Comparison of ENCODE assay signal across 12 mouse cellular contexts in the genomic region with DNA sequence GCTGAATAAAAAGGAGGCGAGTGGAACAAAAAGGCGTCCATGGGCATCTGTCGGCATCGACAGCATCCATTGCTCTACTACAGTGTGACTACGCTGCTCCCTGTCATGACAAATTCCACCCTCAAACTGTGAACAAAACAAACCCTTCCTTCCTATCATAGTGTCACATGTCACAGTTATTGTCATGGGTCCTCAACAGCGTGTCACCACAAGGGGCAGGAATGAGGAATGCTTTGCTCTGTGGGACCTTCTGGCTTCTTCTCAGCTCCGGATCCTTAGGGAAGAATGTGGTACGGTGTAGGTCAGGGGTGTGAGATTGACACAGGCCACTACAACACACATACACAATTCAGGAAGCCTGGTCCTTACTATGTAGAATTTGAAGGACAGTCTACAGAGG.
A peak's percentile ranks its signal among the peaks of the same experiment; 100 is the strongest.
DNase-seq lines count a peak whose midpoint lies in the region; ATAC-seq and TF ChIP-seq lines count a peak whose summit lies in the region.
"Had no signal": no experiment of that assay in that cellular context is flagged by ENCODE, and none has a peak within 500 bp of the region (broad histone marks: within the 10 kb centered on the region; RNA-seq: fewer than 3 reads in every experiment).

No protein-coding gene starts in this region.

- 62% methylated on average over 8 of the region's 8 CpGs for WGBS in heart, postnatal 0 days
- 81% methylated on average over 8 of the region's 8 CpGs for WGBS in heart, embryonic 12.5 days
- 82% methylated on average over 8 of the region's 8 CpGs for WGBS in kidney, embryonic 16.5 days
- WGBS in embryonic facial prominence, embryonic 15.5 days: 82% methylated on average over 8 of the region's 8 CpGs
- WGBS in lung, postnatal 0 days: 77% methylated on average over 8 of the region's 8 CpGs
- WGBS in liver, embryonic 12.5 days (ENCODE audit: insufficient replicate concordance): 84% methylated on average over 8 of the region's 8 CpGs

- peak; percentile 16; the same call in 1 of the 2 replicates for ATAC-seq in heart, postnatal 0 days (ENCODE audit: insufficient read depth, low read depth)
- ATAC-seq in heart, embryonic 12.5 days (ENCODE audit: insufficient number of reproducible peaks, low FRiP score): no peak
- no peak for ATAC-seq in kidney, embryonic 16.5 days (ENCODE audit: low FRiP score, low TSS enrichment)
- ATAC-seq in embryonic facial prominence, embryonic 15.5 days (ENCODE audit: insufficient number of reproducible peaks, low FRiP score, low TSS enrichment, low read depth): no peak
- ATAC-seq in lung, postnatal 0 days: peak; percentile 63
- no peak for ATAC-seq in liver, embryonic 12.5 days
- ATAC-seq: CD4-positive, CD25-positive, alpha-beta regulatory T cell, adult 4 months had no signal

- TF ChIP-seq EP300 in heart, postnatal 0 days (IDR thresholded peaks at IDR 0.05; ENCODE audit: low read depth): no peak
- peak; percentile 3; the same call in 1 of the 2 replicates for TF ChIP-seq EP300 in lung, postnatal 0 days (IDR thresholded peaks at IDR 0.05)

- no peak overlapping the region for H3K4me2 ChIP-seq in heart, postnatal 0 days (ENCODE audit: low read depth, low read length)
- H3K4me2 ChIP-seq in heart, embryonic 12.5 days: no peak overlapping the region
- no peak overlapping the region for H3K4me2 ChIP-seq in kidney, embryonic 16.5 days (replicated peaks; ENCODE audit: low read depth, low read length)
- H3K4me2 ChIP-seq in embryonic facial prominence, embryonic 15.5 days (replicated peaks): no peak overlapping the region
- H3K4me2 ChIP-seq in lung, postnatal 0 days (replicated peaks; ENCODE audit: low read depth, low read length): no peak overlapping the region
- no peak overlapping the region for H3K4me2 ChIP-seq in liver, embryonic 12.5 days

- peak overlapping the region; percentile 67 for H3K27ac ChIP-seq in heart, postnatal 0 days (ENCODE audit: low read depth)
- H3K27ac ChIP-seq in heart, embryonic 12.5 days (ENCODE audit: poor library complexity, severe bottlenecking): no peak overlapping the region
- peak overlapping the region; percentile 64; the same call in 1 of the 2 replicates for H3K27ac ChIP-seq in kidney, embryonic 16.5 days (ENCODE audit: low read length)
- H3K27ac ChIP-seq in embryonic facial prominence, embryonic 15.5 days (replicated peaks): 0 out of 2 replicates have a peak overlapping the region, but pooled peaks have one; percentile 36
- peak overlapping the region; percentile 70 for H3K27ac ChIP-seq in lung, postnatal 0 days (ENCODE audit: low read length)
- H3K27ac ChIP-seq in liver, embryonic 12.5 days: no peak overlapping the region

- H3K27me3 ChIP-seq in heart, postnatal 0 days (ENCODE audit: control insufficient read depth, insufficient read depth, low read length): no peaks in the 10 kb centered on the region
- no peaks in the 10 kb centered on the region for H3K27me3 ChIP-seq in heart, embryonic 12.5 days (replicated peaks)
- H3K27me3 ChIP-seq in kidney, embryonic 16.5 days (ENCODE audit: insufficient read depth, low read length): no peaks in the 10 kb centered on the region
- no peaks in the 10 kb centered on the region for H3K27me3 ChIP-seq in embryonic facial prominence, embryonic 15.5 days
- H3K27me3 ChIP-seq in lung, postnatal 0 days (replicated peaks; ENCODE audit: insufficient read depth, low read length): no peaks in the 10 kb centered on the region
- no peaks in the 10 kb centered on the region for H3K27me3 ChIP-seq in liver, embryonic 12.5 days (replicated peaks)

- H3K4me3 ChIP-seq in heart, postnatal 0 days (ENCODE audit: low read depth, low read length): no peak overlapping the region
- H3K4me3 ChIP-seq in heart, embryonic 12.5 days: no peak overlapping the region
- H3K4me3 ChIP-seq in kidney, embryonic 16.5 days (ENCODE audit: low read length): no peak overlapping the region
- no peak overlapping the region for H3K4me3 ChIP-seq in embryonic facial prominence, embryonic 15.5 days (replicated peaks)
- no peak overlapping the region for H3K4me3 ChIP-seq in lung, postnatal 0 days (ENCODE audit: low read depth, low read length)
- H3K4me3 ChIP-seq in liver, embryonic 12.5 days: no peak overlapping the region
- H3K4me3 ChIP-seq: erythroblast, embryonic 14.5 days had no signal

- H3K4me1 ChIP-seq in heart, postnatal 0 days (ENCODE audit: control insufficient read depth, insufficient read depth): peaks cover 11% of the 10 kb centered on the region; the same call in 1 of the 2 replicates
- H3K4me1 ChIP-seq in heart, embryonic 12.5 days (replicated peaks): peaks cover 24% of the 10 kb centered on the region
- H3K4me1 ChIP-seq in kidney, embryonic 16.5 days (ENCODE audit: insufficient read depth, low read length): peaks cover 26% of the 10 kb centered on the region
- no peaks in the 10 kb centered on the region for H3K4me1 ChIP-seq in embryonic facial prominence, embryonic 15.5 days
- H3K4me1 ChIP-seq in lung, postnatal 0 days (ENCODE audit: insufficient read depth, low read depth, low read length): no peaks in the 10 kb centered on the region
- H3K4me1 ChIP-seq in liver, embryonic 12.5 days: no peaks in the 10 kb centered on the region

- H3K9ac ChIP-seq in heart, postnatal 0 days (replicated peaks; ENCODE audit: low read depth, low read length): no peak overlapping the region
- H3K9ac ChIP-seq in heart, embryonic 12.5 days: no peak overlapping the region
- no peak overlapping the region for H3K9ac ChIP-seq in kidney, embryonic 16.5 days (replicated peaks; ENCODE audit: low read length)
- H3K9ac ChIP-seq in embryonic facial prominence, embryonic 15.5 days: no peak overlapping the region
- no peak overlapping the region for H3K9ac ChIP-seq in lung, postnatal 0 days (replicated peaks; ENCODE audit: low read depth)
- H3K9ac ChIP-seq in liver, embryonic 12.5 days: no peak overlapping the region

- DNase-seq in heart, postnatal 0 days (ENCODE audit: low spot score): no peak
- DNase-seq in kidney, postnatal 25 days: no peak
- peak; percentile 31 for DNase-seq in lung, postnatal 0 days (ENCODE audit: low spot score)
- no peak for DNase-seq in layer of hippocampus, adult 9-11 months
- DNase-seq: cerebellum, adult 11 months; left cerebral cortex, postnatal 4 days had no signal

- H3K9me3 ChIP-seq in heart, postnatal 0 days (replicated peaks; ENCODE audit: control insufficient read depth, low read length): no peaks in the 10 kb centered on the region
- no peaks in the 10 kb centered on the region for H3K9me3 ChIP-seq in heart, embryonic 12.5 days (replicated peaks)
- no peaks in the 10 kb centered on the region for H3K9me3 ChIP-seq in kidney, embryonic 16.5 days (ENCODE audit: low read length)
- no peaks in the 10 kb centered on the region for H3K9me3 ChIP-seq in embryonic facial prominence, embryonic 15.5 days (replicated peaks)
- H3K9me3 ChIP-seq in lung, postnatal 0 days (ENCODE audit: low read length): no peaks in the 10 kb centered on the region
- no peaks in the 10 kb centered on the region for H3K9me3 ChIP-seq in liver, embryonic 12.5 days (replicated peaks)

- no peak for TF ChIP-seq CTCF in heart, postnatal 0 days (IDR thresholded peaks at IDR 0.05; ENCODE audit: low read depth)
- peak; percentile 60 for TF ChIP-seq CTCF in lung, postnatal 0 days (IDR thresholded peaks at IDR 0.05)

- no peaks in the 10 kb centered on the region for H3K36me3 ChIP-seq in heart, postnatal 0 days (replicated peaks; ENCODE audit: control insufficient read depth, insufficient read depth, low read length)
- H3K36me3 ChIP-seq in heart, embryonic 12.5 days: no peaks in the 10 kb centered on the region
- no peaks in the 10 kb centered on the region for H3K36me3 ChIP-seq in kidney, embryonic 16.5 days (ENCODE audit: insufficient read depth, low read length)
- H3K36me3 ChIP-seq in embryonic facial prominence, embryonic 15.5 days: no peaks in the 10 kb centered on the region
- H3K36me3 ChIP-seq in lung, postnatal 0 days (ENCODE audit: insufficient read depth, low read length): no peaks in the 10 kb centered on the region
- H3K36me3 ChIP-seq in liver, embryonic 12.5 days: no peaks in the 10 kb centered on the region

Comparison
In these comparisons a context has a peak if more than half of its experiments do, and no peak if none do; other contexts are left out.
1. ATAC-seq: peak in heart, postnatal 0 days (single experiment) and lung, postnatal 0 days (single experiment); none in heart, embryonic 12.5 days (single experiment), kidney, embryonic 16.5 days (single experiment), embryonic facial prominence, embryonic 15.5 days (single experiment) and liver, embryonic 12.5 days (single experiment).
2. H3K27ac ChIP-seq: peak in heart, postnatal 0 days (single experiment), kidney, embryonic 16.5 days (single experiment), embryonic facial prominence, embryonic 15.5 days (single experiment) and lung, postnatal 0 days (single experiment); none in heart, embryonic 12.5 days (single experiment) and liver, embryonic 12.5 days (single experiment).